Mouse (Mus musculus) ES-E14 (cell line): ENCODE measurements at regions not wholly inside any gene's neighbourhood (a gene's known extent, or its start where the extent isn't known, plus 50 kb on each side); places are given as distances from the start of the nearest gene placed in this dataset.

Experiments
- DNase-seq: peaks from one replicate; pipeline ENCODE4 v3.0.0-alpha.2; 2013; ENCODE audit warnings: low read depth, low spot score
- H3K27ac ChIP-seq: 2 replicates; pipeline ENCODE4 v1.5.1; 2012; ENCODE audit warnings: low read depth, mild to moderate bottlenecking, low read length, moderate library complexity, mixed read lengths; ENCODE audit not compliant: poor library complexity, insufficient read depth, severe bottlenecking
- H3K36me3 ChIP-seq: 2 replicates; pipeline ENCODE4 v1.6.1; 2012; ENCODE audit warnings: mild to moderate bottlenecking, low read length, moderate library complexity, mixed read lengths; ENCODE audit not compliant: control insufficient read depth, poor library complexity, insufficient read depth, severe bottlenecking
- H3K4me1 ChIP-seq, 2 experiments: fragments of 150-350 bp in 1 of 2; sonication (generic) in 1 of 2; 2 replicates each; pipeline ENCODE4 v1.6.1; 2012; ENCODE audit warnings: low read length in 2 of 2, mild to moderate bottlenecking in 1 of 2, mixed read lengths in 1 of 2; ENCODE audit not compliant: control insufficient read depth in 2 of 2, insufficient read depth in 2 of 2, poor library complexity in 1 of 2
- H3K4me3 ChIP-seq, 2 experiments: fragments of 150-350 bp in 1 of 2; sonication (generic) in 1 of 2; 2 replicates each; pipeline ENCODE4 v1.5.1; 2012; ENCODE audit warnings: low read length in 2 of 2, low read depth in 1 of 2, mild to moderate bottlenecking in 1 of 2, mixed read lengths in 1 of 2; ENCODE audit not compliant: insufficient read depth in 1 of 2, poor library complexity in 1 of 2, severe bottlenecking in 1 of 2
- H3K9ac ChIP-seq: 2 replicates; pipeline ENCODE4 v1.6.1; 2012; ENCODE audit warnings: low read depth, mild to moderate bottlenecking, low read length, mixed read lengths; ENCODE audit not compliant: poor library complexity, insufficient read depth, severe bottlenecking
- H3K9me3 ChIP-seq: fragments of 150-350 bp; sonication (generic); 2 replicates; pipeline ENCODE4 v1.6.1; 2012; ENCODE audit warnings: low read depth, mild to moderate bottlenecking, low read length; ENCODE audit not compliant: control insufficient read depth, insufficient read depth
- CHD2 ChIP-seq: IDR thresholded peaks from 2 replicates; pipeline ENCODE4 v1.6.1; 2014; ENCODE audit warnings: mild to moderate bottlenecking, low read depth, low read length, inconsistent platforms
- HCFC1 ChIP-seq: IDR thresholded peaks from 2 replicates; pipeline ENCODE4 v1.6.1; 2012; ENCODE audit warnings: low read length, inconsistent platforms, borderline replicate concordance; ENCODE audit not compliant: insufficient read depth
- MAFK ChIP-seq: IDR thresholded peaks from 2 replicates; pipeline ENCODE4 v1.6.1; 2014; ENCODE audit warnings: mild to moderate bottlenecking, low read depth, low read length, inconsistent platforms; ENCODE audit not compliant: insufficient read depth
- ZC3H11A ChIP-seq: IDR thresholded peaks from 2 replicates; pipeline ENCODE4 v1.6.1; 2012; ENCODE audit warnings: low read depth, mild to moderate bottlenecking, inconsistent platforms, low read length, borderline replicate concordance
- ZNF384 ChIP-seq: IDR thresholded peaks from 2 replicates; pipeline ENCODE4 v1.6.1; 2012; ENCODE audit warnings: low read depth, low read length, inconsistent platforms
- in situ Hi-C, 2 experiments: fragments of 600-800 bp; cut with MboI; formaldehyde crosslinking; loops; one replicate each; pipeline ENCODE4 v1.15.1; 2025; ENCODE audit warnings: low sequenced_read_pairs in 2 of 2, inconsistent platforms in 1 of 2; ENCODE audit not compliant: unreplicated experiment in 2 of 2

- peak; percentile 51 for DNase-seq
- H3K4me3 ChIP-seq = no peak overlapping the region
- no peak overlapping the region for H3K9ac ChIP-seq
- no peaks in the 10 kb centered on the region for H3K9me3 ChIP-seq
- in situ Hi-C loops = no loop called here
- H3K27ac ChIP-seq = no peak overlapping the region
- H3K36me3 ChIP-seq = no peaks in the 10 kb centered on the region
- peaks cover 1 to 2% of the 10 kb centered on the region in 2 experiments; a peak in 1 of 4 replicates for H3K4me1 ChIP-seq
- TF ChIP-seq ZC3H11A (0 out of 2 replicates have a peak, but pooled peaks have one; percentile 24), ZNF384 (no peak), CHD2 (no peak)
Measured at GRCm38 (mm10) chr17:48822101-48822876, 109.9 kb upstream of the Lrfn2 start.

- no peak for DNase-seq
- Histone ChIP-seq H3K4me1 (0 out of 4 replicates have a peak, but pooled peaks cover 0 to 1% of the 10 kb centered on the region in 2 experiments), H3K9me3 (no peaks in the 10 kb centered on the region), H3K4me3 (no peak overlapping the region), H3K27ac (no peak overlapping the region), H3K9ac (no peak overlapping the region), H3K36me3 (no peaks in the 10 kb centered on the region)
- in situ Hi-C loops = no loop called here
- TF ChIP-seq HCFC1 (no peak), CHD2 (no peak), MAFK (no peak), ZC3H11A (no peak), ZNF384 (no peak)
Measured at GRCm38 (mm10) chr17:48823921-48824320, 108.3 kb upstream of the Lrfn2 start.

GRCm38 (mm10) chr17:48825212-48825913, 106.8 kb upstream of the Lrfn2 start:
- Histone ChIP-seq H3K4me1 (0 out of 4 replicates have a peak, but pooled peaks cover 0 to 1% of the 10 kb centered on the region in 2 experiments), H3K9me3 (no peaks in the 10 kb centered on the region), H3K36me3 (no peaks in the 10 kb centered on the region), H3K27ac (no peak overlapping the region), H3K9ac (no peak overlapping the region), H3K4me3 (no peak overlapping the region)
- DNase-seq = no peak
- in situ Hi-C loops = no loop called here
- TF ChIP-seq ZC3H11A = no peak
- peak; percentile 72 for TF ChIP-seq MAFK
- TF ChIP-seq ZNF384 = no peak
- no peak for TF ChIP-seq CHD2

- no peak overlapping the region for H3K27ac ChIP-seq
- no peaks in the 10 kb centered on the region for H3K4me1 ChIP-seq
- TF ChIP-seq ZC3H11A (no peak), CHD2 (no peak), MAFK (no peak), ZNF384 (no peak), HCFC1 (no peak)
- no peak for DNase-seq
- H3K9ac ChIP-seq = no peak overlapping the region
- H3K4me3 ChIP-seq = no peak overlapping the region
- H3K9me3 ChIP-seq = no peaks in the 10 kb centered on the region
- in situ Hi-C loops = no loop called here
- no peaks in the 10 kb centered on the region for H3K36me3 ChIP-seq
Measured at GRCm38 (mm10) chr17:48838297-48838979, 93.7 kb upstream of the Lrfn2 start.
